ENCODE assay signal across 8 mouse cellular contexts in genomic region chr5:72647418-72647907, GRCm38 (mm10). TPM values are rescaled to one million over a fixed set of nuclear protein-coding genes. Genes with fewer than 3 reads are reported as not detected.
A peak's percentile ranks its signal among the peaks of the same experiment; 100 is the strongest.
DNase-seq lines count a peak whose midpoint lies in the region; ATAC-seq lines count a peak whose summit lies in the region.

TSS of gene Nipal1 (plus strand) at chr5:72647795.

- H3K4me1 ChIP-seq in embryonic facial prominence, embryonic 10.5 days = peaks cover 15% of the 10 kb centered on the region
- peaks cover 12% of the 10 kb centered on the region for H3K4me1 ChIP-seq in heart, embryonic 13.5 days

- peak within 1 kb of the TSS; percentile 94 for H3K4me2 ChIP-seq in heart, embryonic 13.5 days

- intact Hi-C loops in left cerebral cortex, postnatal 36 days (cut with DNase I) = no loop called here

- WGBS in embryonic facial prominence, embryonic 10.5 days = under 1% methylated on average over 25 of the region's 25 CpGs
- WGBS in heart, embryonic 13.5 days = under 1% methylated on average over 25 of the region's 25 CpGs
- WGBS in macrophage (ENCODE audit: missing documents) = 1% methylated on average over 25 of the region's 25 CpGs

- peak; percentile 6 to 13 for DNase-seq in left cerebral cortex, postnatal 36 days (ENCODE audit: low spot score in 2 of 2)
- no peak for DNase-seq in left cerebral cortex, adult 8-10 months (ENCODE audit: low spot score in 2 of 2)
- peak; percentile 86 for DNase-seq in embryonic facial prominence, embryonic 10.5 days (ENCODE audit: low spot score)
- peak; percentile 77 for DNase-seq in kidney, postnatal 10 days
- DNase-seq in retina, postnatal 7 days (ENCODE audit: low read depth, low spot score) = peak; percentile 25
- DNase-seq in urinary bladder, adult 2 months (ENCODE audit: low spot score) = peak; percentile 47

- ATAC-seq in heart, embryonic 13.5 days (ENCODE audit: extremely low read depth, insufficient number of reproducible peaks, low FRiP score, low TSS enrichment) = peak; percentile 76

- H3K27ac ChIP-seq in embryonic facial prominence, embryonic 10.5 days (replicated peaks) = no peak within 1 kb of the TSS
- H3K27ac ChIP-seq in heart, embryonic 13.5 days (replicated peaks) = no peak within 1 kb of the TSS
- H3K27ac ChIP-seq in macrophage = no peak within 1 kb of the TSS

- no peaks in the 10 kb centered on the region for H3K36me3 ChIP-seq in embryonic facial prominence, embryonic 10.5 days (replicated peaks)
- H3K36me3 ChIP-seq in heart, embryonic 13.5 days = no peaks in the 10 kb centered on the region
- no peaks in the 10 kb centered on the region for H3K36me3 ChIP-seq in macrophage (ENCODE audit: inconsistent target)

- no peaks in the 10 kb centered on the region for H3K79me2 ChIP-seq in macrophage (ENCODE audit: inconsistent target)

- peaks cover 72% of the 10 kb centered on the region for H3K27me3 ChIP-seq in embryonic facial prominence, embryonic 10.5 days (replicated peaks; ENCODE audit: low read depth, poor library complexity, severe bottlenecking)
- peaks cover 46% of the 10 kb centered on the region for H3K27me3 ChIP-seq in heart, embryonic 13.5 days (replicated peaks)

- no peaks in the 10 kb centered on the region for H3K9me3 ChIP-seq in embryonic facial prominence, embryonic 10.5 days
- H3K9me3 ChIP-seq in heart, embryonic 13.5 days = no peaks in the 10 kb centered on the region

- peak within 1 kb of the TSS; percentile 65 for H3K4me3 ChIP-seq in embryonic facial prominence, embryonic 10.5 days
- peak within 1 kb of the TSS; percentile 63 for H3K4me3 ChIP-seq in heart, embryonic 13.5 days
- peak within 1 kb of the TSS; percentile 22 for H3K4me3 ChIP-seq in macrophage (ENCODE audit: inconsistent target)

- peak within 1 kb of the TSS; percentile 75 for H3K9ac ChIP-seq in heart, embryonic 13.5 days

RNA-seq across cellular contexts. Expression of gene Nipal1, which starts in this region (rescaled TPM):
- total RNA-seq in left cerebral cortex, postnatal 36 days (2021) = not detected
- total RNA-seq in left cerebral cortex, adult 8-10 months (2022) = not detected
- polyA plus RNA-seq in embryonic facial prominence, embryonic 10.5 days (2016; fragmentation: Nextera tagmentation; extraction: Ambion mirVana) = 0.14 and 0.49 TPM in 2 replicates
- polyA plus RNA-seq in heart, embryonic 13.5 days (2015; fragmentation: Nextera tagmentation; extraction: Ambion mirVana) = 0.28 and 0.35 TPM in 2 replicates
- total RNA-seq in macrophage (2018; cell fraction: chromatin; rRNA removed) = 1 to 10 TPM in 4 of 26 experiments, under 1 TPM in 2, not detected in 20; 0.26 to 4.3 (median 1.4) TPM
- total RNA-seq in macrophage (2018; cell fraction: cytosol; rRNA removed) = 1 to 10 TPM in 3 of 26 experiments, under 1 TPM in 7, not detected in 16; 0.03 to 2.8 (median 0.12) TPM
- total RNA-seq in macrophage (2018; cell fraction: nucleus; rRNA removed) = 1 to 10 TPM in 4 of 26 experiments, under 1 TPM in 4, not detected in 18; 0.12 to 6.2 (median 1.2) TPM
- not detected in 3 replicates for polyA plus RNA-seq in macrophage (2018)
- 10.3 and 11.8 TPM in 2 replicates for polyA plus RNA-seq in urinary bladder, adult 2 months (2012; rRNA removed)

Comparison
In these comparisons a context has a peak if more than half of its experiments do, and no peak if none do; other contexts are left out.
1. Peak in DNase-seq in left cerebral cortex, postnatal 36 days; RNA of the gene not detected or under 1 TPM.
2. Peak in DNase-seq and H3K4me3 ChIP-seq in embryonic facial prominence, embryonic 10.5 days; RNA of the gene not detected or under 1 TPM.
3. Peak in ATAC-seq, H3K4me3 ChIP-seq, H3K9ac ChIP-seq and H3K4me2 ChIP-seq in heart, embryonic 13.5 days; RNA of the gene not detected or under 1 TPM.
4. DNase-seq: peak in kidney, postnatal 10 days (single experiment), retina, postnatal 7 days (single experiment) and urinary bladder, adult 2 months (single experiment); none in left cerebral cortex, adult 8-10 months (0 of 2).
5. Peak in every context shown above with its lines, with median percentiles within 50 percentile points of each other: H3K4me3 ChIP-seq.